Mouse (Mus musculus) hindbrain, embryonic 10.5 days (tissue): ENCODE measurements around the gene Lce1b. TPM values are rescaled to one million over a fixed set of nuclear protein-coding genes. Genes with fewer than 3 reads are reported as not detected.
"Not testable (repeated sequence)": the region's sequence is repeated elsewhere in the genome, so short reads cannot be mapped to it uniquely, and the experiment has no call there.

Experiments used
- DNase-seq: peaks from one replicate; pipeline ENCODE4 v3.0.0-alpha.2; 2017; ENCODE audit warnings: low spot score
- H3K27ac ChIP-seq: fragments of 300-500 bp; sonication (generic); 2 replicates; pipeline ENCODE4 v1.5.1; 2016; ENCODE audit warnings: mild to moderate bottlenecking, moderate library complexity
- H3K27me3 ChIP-seq: fragments of 300-500 bp; sonication (generic); 2 replicates; pipeline ENCODE4 v1.6.1; 2016; ENCODE audit warnings: mild to moderate bottlenecking; ENCODE audit not compliant: poor library complexity, insufficient read depth, severe bottlenecking
- H3K36me3 ChIP-seq: fragments of 300-500 bp; sonication (generic); 2 replicates; pipeline ENCODE4 v1.6.1; 2016; ENCODE audit warnings: mild to moderate bottlenecking, moderate library complexity
- H3K4me1 ChIP-seq: fragments of 300-500 bp; sonication (generic); replicated peaks from 2 replicates; pipeline ENCODE4 v1.6.1; 2016; ENCODE audit warnings: mild to moderate bottlenecking
- H3K4me3 ChIP-seq: fragments of 300-500 bp; sonication (generic); 2 replicates; pipeline ENCODE4 v1.5.1; 2016; ENCODE audit warnings: mild to moderate bottlenecking, moderate library complexity
- H3K9me3 ChIP-seq: fragments of 300-500 bp; sonication (generic); 2 replicates; pipeline ENCODE4 v1.6.1; 2016; ENCODE audit warnings: mild to moderate bottlenecking, moderate library complexity
- WGBS: fragments of 180-500 bp; shearing (Covaris S2); methylation state at CpG from one replicate; pipeline ENCODE4 v1.1.7; 2016; 5-methylcytosine and 5-hydroxymethylcytosine counted together
- polyA plus RNA-seq: library from polyadenylated mRNA; unstranded; fragments of >200 nt; fragmentation: Nextera tagmentation; extraction: Ambion mirVana; gene quantifications from 2 replicates; pipeline ENCODE4 v1.2.1, GENCODE M21; 2016

The Lce1b gene
- polyA plus RNA-seq: not detected in 2 replicates

DNA sequence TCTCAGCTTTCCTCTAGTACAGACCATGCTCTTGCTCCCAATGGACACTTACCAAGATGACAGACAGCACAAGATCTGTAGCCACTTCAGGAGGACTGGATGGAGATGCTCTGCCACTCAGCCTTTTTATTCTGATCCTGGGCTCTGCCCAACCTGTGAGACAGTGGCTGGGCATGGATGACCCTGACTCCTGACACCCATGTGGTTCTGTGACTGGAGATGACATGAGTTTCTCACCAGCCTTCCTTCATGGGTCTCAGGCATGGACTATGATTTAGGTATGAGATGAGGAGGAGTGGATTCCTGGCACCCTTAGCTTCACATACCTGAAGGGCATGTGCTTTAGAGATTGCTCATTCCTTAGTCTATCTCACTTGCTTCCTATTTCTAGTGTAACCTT lies at the start of gene Lce1b:
Lce1b (minus strand) TSS at position 101 of the 400 bp plus-strand sequence.
- Histone ChIP-seq H3K27me3 (no peaks in the 10 kb centered on the region), H3K9me3 (no peaks in the 10 kb centered on the region), H3K4me3 (no peak within 1 kb of the TSS), H3K27ac (no peak within 1 kb of the TSS), H3K4me1 (no peaks in the 10 kb centered on the region), H3K36me3 (no peaks in the 10 kb centered on the region)
- DNase-seq: no peak

DNA sequence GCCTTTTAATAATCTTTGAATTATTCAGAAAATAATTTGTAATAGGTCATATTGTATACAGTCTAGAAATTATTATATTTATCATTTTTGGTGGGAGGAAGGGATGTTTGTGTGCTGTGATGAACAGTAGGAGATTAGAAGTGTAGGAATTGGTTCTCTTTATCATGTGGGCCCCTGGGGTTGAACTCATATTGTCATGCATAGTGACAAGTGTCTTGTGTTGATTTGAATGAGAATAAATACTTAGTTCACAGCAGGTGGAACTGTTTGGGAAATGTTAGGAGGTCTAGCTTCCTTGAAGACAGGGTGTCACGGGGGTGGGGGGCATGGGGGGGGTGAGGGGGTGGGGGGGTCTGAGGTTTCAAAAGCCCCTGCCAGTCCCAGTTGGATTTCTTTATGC lies 37.9 kb upstream of the Lce1b start:
- H3K9me3 ChIP-seq: no peaks in the 10 kb centered on the region
- no peaks in the 10 kb centered on the region for H3K4me1 ChIP-seq
- H3K27me3 ChIP-seq: no peaks in the 10 kb centered on the region
- 0% methylated on average over 1 of the region's 1 CpGs for WGBS
- H3K4me3 ChIP-seq: no peak overlapping the region
- H3K27ac ChIP-seq: no peak overlapping the region
- H3K36me3 ChIP-seq: no peaks in the 10 kb centered on the region
- DNase-seq: no peak

DNA sequence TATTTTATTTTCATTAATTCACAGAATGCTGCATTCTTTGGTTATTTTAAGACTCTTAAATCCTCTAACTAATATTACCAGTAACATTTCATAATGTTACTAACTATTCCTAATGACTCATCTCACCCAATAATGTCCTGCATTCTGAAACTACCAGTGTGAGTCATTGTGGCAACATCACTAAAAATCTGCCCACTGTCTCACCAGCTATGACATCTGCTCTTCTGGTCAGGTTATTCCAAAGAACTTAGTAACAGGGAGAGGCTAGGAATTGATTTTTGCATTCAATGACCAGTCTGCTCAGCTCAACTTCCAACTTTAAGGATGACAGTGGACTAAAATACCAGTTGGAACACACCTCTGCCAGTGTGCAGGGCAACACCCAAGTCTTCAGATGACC lies 35.0 kb upstream of the Lce1b start:
- Histone ChIP-seq H3K9me3 (no peaks in the 10 kb centered on the region), H3K4me1 (no peaks in the 10 kb centered on the region), H3K27me3 (no peaks in the 10 kb centered on the region), H3K4me3 (no peak overlapping the region), H3K27ac (no peak overlapping the region), H3K36me3 (no peaks in the 10 kb centered on the region)
- no peak for DNase-seq

DNA sequence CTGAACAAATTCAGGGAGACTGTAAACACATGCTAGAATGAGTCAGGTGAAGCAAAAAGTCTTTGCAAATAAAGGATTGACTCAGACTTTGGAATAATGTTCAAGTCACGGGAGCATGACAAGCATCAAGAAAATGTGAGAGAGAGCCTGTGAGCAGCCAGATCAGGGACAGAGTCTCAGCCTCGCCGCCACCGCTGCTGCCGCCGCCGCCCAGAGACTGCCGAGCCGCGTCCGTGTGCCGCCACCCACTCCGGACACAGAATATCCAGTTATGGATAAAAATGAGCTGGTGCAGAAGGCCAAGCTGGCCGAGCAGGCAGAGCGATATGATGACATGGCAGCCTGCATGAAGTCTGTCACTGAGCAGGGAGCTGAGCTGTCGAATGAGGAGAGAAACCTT lies 32.4 kb upstream of the Lce1b start:
- not testable (repeated sequence) for H3K4me3 ChIP-seq, H3K27ac ChIP-seq, H3K36me3 ChIP-seq, DNase-seq, H3K27me3 ChIP-seq, H3K4me1 ChIP-seq, H3K9me3 ChIP-seq
- 79% methylated on average over 16 of the region's 16 CpGs for WGBS

DNA sequence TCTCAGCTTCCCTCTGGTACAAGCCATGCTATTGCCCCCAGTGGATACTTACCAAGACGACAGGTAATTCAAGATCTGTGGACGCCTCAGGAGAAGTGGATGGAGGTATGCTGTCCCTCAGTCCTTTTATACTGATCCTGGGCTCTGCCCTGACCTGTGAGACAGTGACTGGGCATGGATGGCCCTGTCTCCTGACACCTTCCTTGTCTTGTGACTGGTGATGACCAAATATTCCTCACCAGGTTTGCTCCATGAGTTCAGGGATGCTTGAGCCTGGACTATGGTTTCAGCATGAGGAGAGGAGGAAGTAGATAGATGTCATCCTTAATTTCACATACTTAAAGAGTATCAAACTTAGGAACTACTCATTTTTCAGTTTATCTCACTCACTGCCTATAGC lies 30.4 kb upstream of the Lce1b start, which contains the start of gene Lce1d:
Lce1d (minus strand) TSS at position 101 of the 400 bp plus-strand sequence.
- WGBS: 76% methylated on average over 2 of the region's 2 CpGs
- H3K9me3 ChIP-seq: no peaks in the 10 kb centered on the region

DNA sequence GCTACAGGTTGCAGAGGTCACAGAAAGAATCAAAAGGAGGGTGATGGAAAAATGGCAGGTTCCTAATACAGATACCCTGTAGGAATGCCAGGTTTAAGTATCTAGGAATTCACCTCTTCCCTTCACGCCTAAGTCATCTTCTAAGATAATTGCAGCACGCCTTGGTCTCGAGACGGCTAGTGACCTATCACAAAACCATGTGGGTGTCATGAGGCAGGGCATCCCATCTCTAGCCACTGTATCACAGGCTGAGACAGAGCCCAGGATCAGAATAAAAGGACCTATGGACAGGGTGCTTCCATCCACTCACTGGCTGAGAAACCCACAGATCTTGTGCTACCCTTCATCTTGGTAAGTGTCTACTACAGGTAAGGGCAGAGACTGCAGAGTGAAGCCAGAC lies 22.2 kb upstream of the Lce1b start, which contains the start of gene Lce1c:
Lce1c (plus strand) TSS at position 301 of the 400 bp plus-strand sequence.
- Histone ChIP-seq H3K9me3 (no peaks in the 10 kb centered on the region), H3K27ac (no peak within 1 kb of the TSS), H3K4me3 (no peak within 1 kb of the TSS), H3K27me3 (no peaks in the 10 kb centered on the region), H3K4me1 (no peaks in the 10 kb centered on the region), H3K36me3 (no peaks in the 10 kb centered on the region)
- WGBS: 93% methylated on average over 4 of the region's 4 CpGs
- no peak for DNase-seq

More for the DNA sequence above, 30.4 kb upstream of the Lce1b start, which contains the start of gene Lce1d:
- H3K4me3 ChIP-seq: no peak within 1 kb of the TSS
- DNase-seq: no peak
- H3K36me3 ChIP-seq: no peaks in the 10 kb centered on the region
- H3K27me3 ChIP-seq: no peaks in the 10 kb centered on the region
- no peak within 1 kb of the TSS for H3K27ac ChIP-seq
- H3K4me1 ChIP-seq: no peaks in the 10 kb centered on the region

DNA sequence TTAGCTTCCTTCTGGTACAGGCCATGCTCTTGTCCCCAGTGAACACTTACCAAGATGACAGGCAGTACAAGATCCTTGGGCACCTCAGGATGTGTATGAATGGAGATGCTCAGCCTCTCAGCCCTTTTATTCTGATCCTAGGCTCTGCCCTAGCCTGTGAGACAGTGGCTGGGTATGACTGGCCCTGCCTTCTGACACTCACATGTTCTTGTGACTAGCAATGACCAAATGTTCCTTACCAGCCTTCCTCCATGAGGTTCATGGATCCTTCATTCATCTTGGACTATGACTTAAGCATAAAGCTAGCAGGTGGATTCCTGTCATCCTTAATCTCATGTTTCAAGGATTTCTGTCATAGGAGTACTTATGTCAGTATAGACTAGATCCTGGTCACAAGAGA lies 13.5 kb upstream of the Lce1b start, which contains the start of gene Lce1a2:
Lce1a2 (minus strand) TSS at position 101 of the 400 bp plus-strand sequence.
- Histone ChIP-seq H3K36me3 (no peaks in the 10 kb centered on the region), H3K9me3 (no peaks in the 10 kb centered on the region)

DNA sequence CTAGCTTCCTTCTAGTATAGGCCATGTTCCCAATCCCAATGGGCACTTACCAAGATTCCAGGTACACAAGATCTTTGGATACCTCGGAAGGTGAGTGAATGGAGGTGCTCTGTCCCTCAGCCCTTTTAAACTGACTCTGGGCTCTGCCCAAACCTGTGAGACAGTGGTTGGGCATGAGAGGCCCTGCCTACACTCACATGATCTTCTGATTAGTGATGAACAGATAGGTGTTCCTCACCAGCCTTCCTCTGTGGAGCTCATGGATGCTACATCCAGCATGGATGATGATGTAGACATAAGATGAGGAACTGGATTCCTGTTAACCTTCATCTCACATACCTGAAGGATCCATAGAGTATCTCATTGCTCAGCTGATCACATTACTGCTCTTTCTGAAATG lies 8.5 kb downstream of the Lce1b start, which contains the start of gene Lce1a1:
Lce1a1 (minus strand) TSS at position 101 of the 400 bp plus-strand sequence.
- Histone ChIP-seq H3K27me3 (no peaks in the 10 kb centered on the region), H3K9me3 (no peaks in the 10 kb centered on the region), H3K36me3 (no peaks in the 10 kb centered on the region), H3K27ac (no peak within 1 kb of the TSS), H3K4me3 (no peak within 1 kb of the TSS), H3K4me1 (no peaks in the 10 kb centered on the region)
- WGBS: 94% methylated on average over 1 of the region's 1 CpGs
- DNase-seq: no peak

More for the DNA sequence above, 13.5 kb upstream of the Lce1b start, which contains the start of gene Lce1a2:
- no peaks in the 10 kb centered on the region for H3K27me3 ChIP-seq
- H3K27ac ChIP-seq: no peak within 1 kb of the TSS
- DNase-seq: no peak
- H3K4me3 ChIP-seq: no peak within 1 kb of the TSS
- H3K4me1 ChIP-seq: no peaks in the 10 kb centered on the region

DNA sequence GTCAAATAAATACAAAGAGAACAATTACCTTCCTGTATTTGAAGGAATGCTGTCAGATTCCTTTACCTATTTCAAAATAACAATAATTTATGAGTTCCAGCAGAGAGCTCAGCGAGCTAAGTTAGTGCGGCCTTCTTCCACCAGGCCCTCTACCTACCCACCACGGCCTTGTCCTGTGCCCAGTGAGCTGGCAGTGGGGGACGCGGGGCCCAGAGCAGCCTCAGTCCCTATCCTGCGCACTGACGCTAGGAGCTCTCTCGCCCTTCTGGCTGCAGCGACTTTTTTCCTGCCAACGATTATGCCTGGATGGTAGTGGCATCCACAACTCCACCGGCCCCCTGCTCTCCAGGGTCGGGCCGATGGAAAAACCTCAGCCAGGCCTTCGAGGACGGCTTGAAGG lies 16.9 kb downstream of the Lce1b start:
- no peaks in the 10 kb centered on the region for H3K9me3 ChIP-seq
- H3K36me3 ChIP-seq: no peaks in the 10 kb centered on the region
- no peaks in the 10 kb centered on the region for H3K4me1 ChIP-seq
- 92% methylated on average over 15 of the region's 15 CpGs for WGBS
- no peaks in the 10 kb centered on the region for H3K27me3 ChIP-seq
- H3K27ac ChIP-seq: no peak overlapping the region
- no peak for DNase-seq
- H3K4me3 ChIP-seq: no peak overlapping the region

DNA sequence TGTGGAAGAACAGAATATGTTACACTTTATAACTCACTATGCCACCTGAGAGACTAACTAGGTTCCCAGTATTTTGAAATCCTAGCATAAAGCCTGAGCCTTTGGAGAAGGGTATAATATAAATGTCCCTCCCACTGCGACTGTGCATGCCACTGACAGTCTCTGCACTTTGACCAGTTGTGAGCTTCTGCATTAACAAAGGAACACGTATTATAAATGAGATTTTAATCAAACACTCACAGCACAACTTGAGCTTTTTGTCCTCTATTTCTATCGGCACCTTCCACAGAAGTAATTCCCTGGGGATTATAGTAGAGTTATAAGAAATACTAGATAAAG lies 18.1 kb downstream of the Lce1b start:
- Histone ChIP-seq H3K36me3 (no peaks in the 10 kb centered on the region), H3K27me3 (no peaks in the 10 kb centered on the region), H3K4me3 (no peak overlapping the region), H3K9me3 (no peaks in the 10 kb centered on the region), H3K4me1 (no peaks in the 10 kb centered on the region), H3K27ac (no peak overlapping the region)
- WGBS: 84% methylated on average over 3 of the region's 3 CpGs
- DNase-seq: no peak

DNA sequence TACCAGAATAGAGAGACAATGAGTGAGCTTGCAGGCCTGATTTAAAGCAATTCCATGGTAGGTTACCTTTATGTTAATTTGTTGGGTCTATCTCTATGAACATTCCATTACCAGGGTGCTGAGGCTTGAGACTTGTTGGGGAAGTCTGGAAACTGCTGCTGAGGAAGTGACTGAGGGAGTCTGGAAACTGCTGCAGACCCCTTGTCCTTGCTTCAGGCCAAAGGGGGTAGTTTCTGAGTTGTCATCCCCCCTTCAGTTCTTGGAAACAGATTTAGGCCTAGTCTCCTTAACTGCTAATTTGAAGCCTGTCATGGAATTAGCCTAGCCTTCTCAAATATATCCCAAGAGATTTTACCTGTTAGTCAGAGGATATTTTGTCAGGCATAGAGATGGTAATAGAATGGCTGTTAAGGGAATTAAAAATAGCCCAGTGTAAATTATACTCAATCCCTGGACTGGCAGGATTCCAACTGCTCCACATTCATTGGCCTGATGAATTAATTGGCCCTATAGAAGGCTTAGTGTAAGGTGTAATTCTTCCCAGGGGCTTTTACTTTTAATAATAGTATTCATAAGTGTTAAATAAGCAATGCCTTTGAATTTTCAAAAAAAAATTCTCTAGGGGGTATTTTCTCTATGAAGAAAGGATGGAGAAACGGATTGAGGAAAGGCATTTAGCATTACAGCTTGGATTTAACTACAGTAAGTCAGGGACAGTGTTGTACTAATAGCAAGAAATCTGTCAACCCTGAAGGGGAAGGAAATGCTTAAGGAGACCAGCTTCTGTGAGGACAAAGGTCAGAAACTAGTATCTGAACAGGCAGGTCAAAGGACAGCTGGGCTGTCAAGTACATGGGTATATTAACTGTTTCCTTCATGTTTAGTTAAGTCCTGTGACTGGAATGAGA lies 18.7 kb downstream of the Lce1b start:
- no peaks in the 10 kb centered on the region for H3K36me3 ChIP-seq
- no peaks in the 10 kb centered on the region for H3K9me3 ChIP-seq
- H3K27me3 ChIP-seq: no peaks in the 10 kb centered on the region
- WGBS: 63% methylated on average over 1 of the region's 1 CpGs
- H3K4me1 ChIP-seq: no peaks in the 10 kb centered on the region
- H3K4me3 ChIP-seq: no peak overlapping the region
- no peak for DNase-seq
- H3K27ac ChIP-seq: no peak overlapping the region

DNA sequence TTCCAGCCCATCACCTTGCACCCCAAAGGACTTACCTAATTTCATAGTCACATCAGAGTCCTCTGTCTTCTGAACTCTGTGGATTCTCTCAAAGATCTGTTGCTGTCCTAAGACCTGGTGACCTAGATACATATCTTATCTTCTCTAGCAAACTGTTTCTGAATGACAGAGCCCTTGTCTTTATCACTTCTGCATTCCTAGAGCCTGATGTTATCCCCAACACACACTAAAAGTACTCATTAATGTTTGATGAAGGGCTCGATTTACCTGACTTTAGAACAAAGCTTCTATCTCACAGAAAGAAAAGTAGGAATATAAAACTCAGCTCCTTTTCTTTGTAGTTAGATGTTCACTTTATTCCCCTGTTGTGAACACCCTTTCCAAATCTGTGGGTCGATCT lies 35.2 kb downstream of the Lce1b start, which contains the start of gene Lce6a:
Lce6a (minus strand) TSS at position 101 of the 400 bp plus-strand sequence.
- H3K36me3 ChIP-seq: no peaks in the 10 kb centered on the region
- H3K27ac ChIP-seq: no peak within 1 kb of the TSS
- no peaks in the 10 kb centered on the region for H3K27me3 ChIP-seq
- H3K4me1 ChIP-seq: no peaks in the 10 kb centered on the region
- no peak for DNase-seq
- 81% methylated on average over 2 of the region's 2 CpGs for WGBS
- no peak within 1 kb of the TSS for H3K4me3 ChIP-seq
- no peaks in the 10 kb centered on the region for H3K9me3 ChIP-seq

DNA sequence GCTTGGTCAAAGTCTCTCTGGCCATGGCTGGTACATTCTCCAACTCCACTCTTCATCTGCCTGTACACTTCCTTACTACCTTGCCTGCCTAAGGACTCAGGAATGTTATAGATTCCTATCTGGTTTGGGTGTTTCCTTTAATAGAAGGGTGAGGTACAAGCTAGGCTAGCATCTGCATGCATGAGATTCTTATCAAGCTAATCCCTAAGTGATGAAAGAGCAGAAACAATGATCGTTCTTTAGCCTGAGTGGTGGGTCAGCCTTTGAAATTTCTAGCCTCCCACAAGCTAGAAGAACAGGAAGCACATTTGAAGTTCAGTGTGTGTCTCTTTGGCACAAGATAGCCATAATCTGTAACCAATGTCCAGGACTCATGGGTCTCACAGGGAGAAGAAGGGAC lies 46.9 kb downstream of the Lce1b start:
- Histone ChIP-seq H3K9me3 (no peaks in the 10 kb centered on the region), H3K4me3 (no peak overlapping the region), H3K36me3 (no peaks in the 10 kb centered on the region), H3K27ac (no peak overlapping the region), H3K4me1 (no peaks in the 10 kb centered on the region), H3K27me3 (no peaks in the 10 kb centered on the region)
- 68% methylated on average over 1 of the region's 1 CpGs for WGBS
- no peak for DNase-seq
